Mouse (Mus musculus) E14TG2a.4 (cell line): Measurements from ENCODE around the gene Csnk1d.

Experiments
- CTCF ChIP-seq: conservative IDR thresholded peaks from 2 replicates; pipeline ENCODE4 v1.5.1; 2014; ENCODE audit warnings: low read length
- NANOG ChIP-seq: IDR thresholded peaks from 2 replicates; pipeline ENCODE4 v1.6.1; 2014; ENCODE audit warnings: borderline replicate concordance, low read length, mixed read lengths
- POU5F1 ChIP-seq: IDR thresholded peaks from 2 replicates; pipeline ENCODE4 v1.6.1; 2014; ENCODE audit warnings: low read length, borderline replicate concordance

GRCm38 (mm10) chr11:120957052-120957451, 34.1 kb downstream of the Csnk1d start:
- TF ChIP-seq CTCF (no peak), NANOG (no peak), POU5F1 (no peak)
